Mouse (Mus musculus) kidney, embryonic 15.5 days (tissue): ENCODE data around the gene Fmn2. TPM values are rescaled to one million over a fixed set of nuclear protein-coding genes. Genes with fewer than 3 reads are reported as not detected.

Experiments
- ATAC-seq: fragments of 200-750 bp; cut with Nextera tagmentation; replicated peaks from 2 replicates; pipeline ENCODE4 v1.8.0; 2017; ENCODE audit warnings: moderate TSS enrichment; ENCODE audit not compliant: low FRiP score
- H3K27ac ChIP-seq: fragments of 300-500 bp; sonication (generic); 2 replicates; pipeline ENCODE4 v1.5.1; 2015; ENCODE audit warnings: mild to moderate bottlenecking, inconsistent platforms
- H3K27me3 ChIP-seq: fragments of 300-500 bp; sonication (generic); 2 replicates; pipeline ENCODE4 v1.6.1; 2015; ENCODE audit warnings: inconsistent platforms
- H3K36me3 ChIP-seq: fragments of 300-500 bp; sonication (generic); 2 replicates; pipeline ENCODE4 v1.6.1; 2015; ENCODE audit warnings: inconsistent platforms
- H3K4me1 ChIP-seq: fragments of 300-500 bp; sonication (generic); 2 replicates; pipeline ENCODE4 v1.6.1; 2015; ENCODE audit warnings: inconsistent platforms
- H3K4me2 ChIP-seq: fragments of 300-500 bp; sonication (generic); 2 replicates; pipeline ENCODE4 v1.6.1; 2015; ENCODE audit warnings: moderate library complexity, mild to moderate bottlenecking, inconsistent platforms
- H3K4me3 ChIP-seq: fragments of 300-500 bp; sonication (generic); replicated peaks from 2 replicates; pipeline ENCODE4 v1.5.1; 2015; ENCODE audit warnings: mild to moderate bottlenecking, inconsistent platforms
- H3K9ac ChIP-seq: fragments of 300-500 bp; sonication (generic); 2 replicates; pipeline ENCODE4 v1.6.1; 2015; ENCODE audit warnings: mild to moderate bottlenecking, inconsistent platforms
- H3K9me3 ChIP-seq: fragments of 300-500 bp; sonication (generic); replicated peaks from 2 replicates; pipeline ENCODE4 v1.6.1; 2016; ENCODE audit warnings: inconsistent platforms
- WGBS: fragments of 180-500 bp; shearing (Covaris S2); methylation state at CpG from one replicate; pipeline ENCODE4 v1.1.7; 2015; ENCODE audit warnings: mixed read lengths; 5-methylcytosine and 5-hydroxymethylcytosine counted together
- polyA plus RNA-seq: library from polyadenylated mRNA; unstranded; fragments of >200 nt; fragmentation: Nextera tagmentation; extraction: Ambion mirVana; gene quantifications from 2 replicates; pipeline ENCODE4 v1.2.1, GENCODE M21; 2015

Fmn2 gene
- polyA plus RNA-seq, 1 experiment from 2014 or later = 0.95 TPM

DNA sequence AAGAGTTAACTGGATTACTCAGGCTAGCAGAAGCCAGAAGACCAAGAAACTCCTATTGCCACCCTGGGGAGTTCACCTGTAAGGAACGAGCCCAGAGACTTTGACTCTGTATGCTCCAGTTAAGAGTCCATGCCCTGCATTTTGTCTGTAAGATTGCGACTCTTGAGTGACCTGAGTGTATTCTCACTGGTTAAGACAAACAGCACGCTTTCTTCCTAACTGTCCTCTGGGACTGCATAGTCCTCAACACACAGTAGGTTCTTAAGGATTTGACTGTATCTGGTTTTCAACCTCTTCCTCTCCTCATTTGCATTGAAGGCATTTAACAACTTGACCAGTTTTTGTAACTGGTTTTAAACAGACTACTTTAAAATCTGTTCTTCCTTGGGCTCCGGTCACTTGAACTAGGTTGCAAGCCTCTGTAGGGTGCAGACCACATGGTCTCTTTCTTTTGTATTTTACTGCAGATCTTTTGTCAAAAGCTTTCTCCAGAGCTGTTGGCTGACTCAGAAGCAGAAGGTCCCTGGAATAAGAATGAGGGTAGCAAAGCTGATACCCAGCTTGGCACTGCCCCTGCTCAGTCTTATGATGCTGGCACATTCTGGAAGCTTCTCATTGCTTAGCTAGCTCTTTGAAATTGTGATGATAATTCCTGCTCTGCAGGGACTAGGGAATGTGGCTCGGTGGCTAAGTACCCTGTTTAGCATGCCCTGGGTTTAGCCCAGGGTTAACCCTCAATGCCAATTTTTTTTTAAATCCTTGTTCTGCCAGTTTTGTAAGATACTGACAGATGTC, 20.5 kb downstream of the Fmn2 start:
- Histone ChIP-seq H3K27me3 (no peaks in the 10 kb centered on the region), H3K4me2 (no peak overlapping the region), H3K27ac (no peak overlapping the region), H3K4me1 (no peaks in the 10 kb centered on the region), H3K9me3 (no peaks in the 10 kb centered on the region), H3K4me3 (no peak overlapping the region), H3K9ac (no peak overlapping the region), H3K36me3 (no peaks in the 10 kb centered on the region)
- 83% methylated on average over 5 of the region's 5 CpGs for WGBS
- no peak for ATAC-seq

DNA sequence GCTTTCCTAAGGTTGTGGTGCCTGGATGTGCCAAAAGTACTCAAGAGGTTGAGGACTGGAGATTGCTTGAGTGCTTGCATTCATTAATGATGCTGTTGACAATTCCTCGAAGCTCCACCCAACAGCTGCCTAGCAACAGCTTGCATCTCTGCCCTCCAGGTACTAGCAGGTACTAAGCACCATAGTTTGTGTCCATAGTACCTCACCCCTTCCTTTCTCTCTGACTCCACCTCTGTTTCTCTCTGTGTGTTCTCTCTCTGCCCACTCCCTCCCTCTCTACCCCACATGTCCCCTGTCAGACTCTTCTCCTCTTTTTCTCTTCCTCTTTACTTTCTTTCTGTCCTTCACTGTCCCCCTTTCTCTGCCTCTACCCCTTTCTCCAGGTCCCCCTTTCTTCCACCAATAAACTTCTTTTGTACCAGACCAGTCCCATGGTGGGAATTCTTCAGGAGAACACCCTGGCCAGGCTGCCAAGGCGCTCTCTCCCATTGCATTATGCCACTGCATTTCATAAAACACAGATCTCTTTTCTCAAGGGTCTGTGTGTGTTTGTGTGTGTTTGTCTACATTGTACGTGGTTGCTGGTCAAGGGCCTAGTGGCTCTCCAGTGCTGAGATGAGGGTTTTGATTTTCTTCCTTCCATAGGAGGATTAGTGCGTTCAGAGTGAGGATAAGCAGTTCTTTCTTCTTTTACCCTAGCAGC, 21.3 kb downstream of the Fmn2 start:
- Histone ChIP-seq H3K27me3 (no peaks in the 10 kb centered on the region), H3K4me3 (no peak overlapping the region), H3K4me1 (no peaks in the 10 kb centered on the region), H3K36me3 (no peaks in the 10 kb centered on the region), H3K9ac (no peak overlapping the region), H3K4me2 (no peak overlapping the region), H3K27ac (no peak overlapping the region), H3K9me3 (no peaks in the 10 kb centered on the region)
- WGBS = 77% methylated on average over 4 of the region's 4 CpGs
- ATAC-seq = no peak

DNA sequence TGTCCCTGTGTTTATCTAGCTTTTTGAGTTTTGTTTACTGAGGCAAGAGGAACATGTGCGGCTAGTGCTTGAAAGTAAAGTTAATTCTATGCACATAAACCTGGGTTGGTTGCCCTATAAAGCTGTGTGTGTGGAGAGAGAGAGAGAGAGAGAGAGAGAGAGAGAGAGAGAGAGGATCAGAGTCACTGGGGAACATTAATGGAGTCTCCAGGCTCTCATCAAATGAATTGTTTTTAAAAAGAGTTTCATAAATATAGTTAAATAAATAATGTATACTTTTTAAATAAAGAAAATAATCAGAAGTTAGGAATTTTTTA, 21.8 kb downstream of the Fmn2 start:
- no peak overlapping the region for H3K9ac ChIP-seq
- WGBS = 68% methylated on average over 1 of the region's 1 CpGs

DNA sequence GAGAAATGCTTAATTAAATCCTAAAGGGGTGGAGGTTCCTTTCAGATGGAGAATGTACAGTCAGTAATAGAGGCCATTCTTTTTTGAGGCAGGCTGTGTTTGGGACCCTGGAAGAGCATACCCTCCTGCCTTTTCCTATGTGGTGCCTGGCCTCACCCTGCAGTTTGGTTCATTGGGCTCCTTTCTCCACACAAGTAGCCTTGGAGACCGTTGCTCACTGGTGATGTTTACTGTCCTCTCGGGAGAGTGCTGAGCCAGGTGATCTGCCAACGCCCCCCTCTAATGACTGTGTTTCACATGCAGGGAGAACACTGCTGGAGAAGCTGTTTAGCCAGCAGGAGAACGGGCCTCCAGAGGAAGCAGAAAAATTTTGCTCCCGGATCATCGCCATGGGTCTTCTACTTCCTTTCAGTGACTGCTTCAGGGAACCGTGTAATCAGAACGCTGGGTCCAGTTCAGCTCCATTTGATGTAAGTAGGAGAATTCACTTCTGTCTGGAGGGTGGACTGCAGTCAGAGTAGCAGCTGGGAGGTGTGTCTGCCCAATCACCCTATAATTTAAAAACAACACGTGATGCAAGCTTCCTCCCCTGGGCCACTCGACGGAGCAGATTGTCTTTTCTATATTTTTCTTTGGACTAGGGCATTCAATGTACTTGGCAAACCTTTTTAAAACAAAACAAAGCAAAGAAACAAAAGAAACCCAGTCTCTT, 35.3 kb downstream of the Fmn2 start:
- H3K9ac ChIP-seq = no peak overlapping the region
- WGBS = 31% methylated on average over 11 of the region's 11 CpGs
- H3K4me1 ChIP-seq = peaks cover 5% of the 10 kb centered on the region; the same call in 1 of the 2 replicates
- H3K36me3 ChIP-seq = no peaks in the 10 kb centered on the region
- no peaks in the 10 kb centered on the region for H3K27me3 ChIP-seq
- H3K4me2 ChIP-seq = no peak overlapping the region
- ATAC-seq = peak; percentile 64
- H3K27ac ChIP-seq = no peak overlapping the region
- no peaks in the 10 kb centered on the region for H3K9me3 ChIP-seq
- H3K4me3 ChIP-seq = no peak overlapping the region

More for the DNA sequence above, 21.8 kb downstream of the Fmn2 start:
- no peak for ATAC-seq
- Histone ChIP-seq H3K27ac (no peak overlapping the region), H3K4me2 (no peak overlapping the region), H3K4me1 (no peaks in the 10 kb centered on the region), H3K36me3 (no peaks in the 10 kb centered on the region), H3K27me3 (no peaks in the 10 kb centered on the region), H3K9me3 (no peaks in the 10 kb centered on the region), H3K4me3 (no peak overlapping the region)

DNA sequence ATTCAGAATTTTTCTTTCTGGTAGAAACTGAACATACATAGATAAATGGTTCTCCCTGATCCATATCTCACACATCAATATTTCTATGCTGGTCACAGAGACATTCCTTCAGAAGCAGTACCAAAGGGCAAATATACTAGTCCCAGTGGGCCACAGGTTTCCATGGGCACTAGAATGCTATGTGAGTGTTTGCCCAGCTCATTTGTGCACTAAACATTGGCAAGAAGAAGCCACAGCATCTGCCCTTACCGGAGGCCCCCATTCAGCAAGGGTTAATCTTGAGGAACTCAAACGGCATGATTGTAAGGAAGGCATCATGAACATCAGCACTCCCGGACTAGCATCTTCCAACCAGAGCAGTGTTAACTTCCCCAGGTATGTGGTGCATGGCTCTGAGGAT, 35.9 kb downstream of the Fmn2 start:
- no peak for ATAC-seq
- Histone ChIP-seq H3K4me1 (peaks cover 5% of the 10 kb centered on the region; the same call in 1 of the 2 replicates), H3K27ac (no peak overlapping the region), H3K27me3 (no peaks in the 10 kb centered on the region), H3K4me3 (no peak overlapping the region), H3K36me3 (no peaks in the 10 kb centered on the region), H3K9ac (no peak overlapping the region), H3K9me3 (no peaks in the 10 kb centered on the region), H3K4me2 (no peak overlapping the region)
- WGBS = 79% methylated on average over 3 of the region's 3 CpGs

DNA sequence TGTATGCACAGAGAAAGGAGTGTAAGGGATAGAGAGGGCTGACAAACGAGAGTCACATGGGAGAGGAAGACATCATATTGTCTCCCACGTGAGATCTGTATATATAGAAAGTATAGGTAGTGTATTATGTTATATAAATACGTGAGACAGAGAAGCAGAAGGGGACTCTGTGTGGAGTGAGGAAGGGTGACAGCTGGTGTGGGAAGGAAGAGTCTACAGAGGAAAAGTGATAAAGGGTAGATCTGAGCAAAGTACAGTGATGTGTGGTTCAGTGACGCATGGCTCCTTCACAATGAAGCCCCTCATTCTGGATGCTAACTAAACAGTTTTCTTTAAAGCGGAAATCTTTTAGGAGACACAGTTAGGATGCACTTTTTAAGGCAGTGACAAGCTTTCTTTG, 46.7 kb downstream of the Fmn2 start:
- WGBS = 85% methylated on average over 5 of the region's 5 CpGs
- H3K27ac ChIP-seq = no peak overlapping the region
- H3K4me3 ChIP-seq = no peak overlapping the region
- no peaks in the 10 kb centered on the region for H3K9me3 ChIP-seq
- no peaks in the 10 kb centered on the region for H3K36me3 ChIP-seq
- no peaks in the 10 kb centered on the region for H3K27me3 ChIP-seq
- ATAC-seq = no peak
- H3K4me2 ChIP-seq = no peak overlapping the region
- H3K9ac ChIP-seq = no peak overlapping the region
- no peaks in the 10 kb centered on the region for H3K4me1 ChIP-seq

DNA sequence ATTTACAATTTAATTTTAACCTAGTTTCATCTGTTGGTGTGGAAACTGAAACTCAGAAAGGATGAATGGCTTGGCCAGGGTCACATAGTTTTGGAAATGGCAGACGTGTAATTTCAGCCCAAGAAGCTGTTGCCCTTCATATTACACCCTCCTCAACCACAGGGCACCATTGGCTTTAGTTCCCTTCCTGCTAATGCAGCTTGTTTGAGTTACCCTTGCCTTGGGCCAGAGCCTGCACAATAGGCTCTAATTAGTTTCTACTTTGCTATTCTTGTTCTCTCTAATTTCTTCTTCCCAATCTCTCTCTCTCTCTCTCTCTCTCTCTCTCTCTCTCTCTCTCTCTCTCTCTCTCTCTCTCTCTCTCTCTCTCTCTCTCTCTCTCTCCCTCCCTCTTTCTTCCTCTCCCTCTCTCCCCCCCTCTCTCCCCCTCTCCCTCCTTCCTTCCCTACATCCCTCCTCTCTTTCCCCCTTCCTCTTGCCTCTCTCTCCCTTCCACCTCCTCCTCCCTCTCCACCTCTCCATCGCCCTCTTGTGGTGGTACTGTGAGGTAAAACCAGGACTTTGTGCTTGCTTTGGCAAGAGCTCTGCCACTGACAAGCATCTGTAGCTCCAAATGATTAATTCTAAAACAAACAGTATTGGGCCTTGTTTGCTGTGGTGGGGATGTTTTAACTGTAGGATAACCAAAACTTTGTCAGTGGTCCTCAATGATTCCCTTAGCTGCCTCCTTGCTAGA, 51.8 kb downstream of the Fmn2 start:
- H3K27me3 ChIP-seq = no peaks in the 10 kb centered on the region
- WGBS = 36% methylated on average over 2 of the region's 2 CpGs
- H3K4me3 ChIP-seq = no peak overlapping the region
- no peak overlapping the region for H3K9ac ChIP-seq
- H3K4me2 ChIP-seq = no peak overlapping the region
- H3K27ac ChIP-seq = no peak overlapping the region
- H3K36me3 ChIP-seq = no peaks in the 10 kb centered on the region
- H3K9me3 ChIP-seq = no peaks in the 10 kb centered on the region
- no peaks in the 10 kb centered on the region for H3K4me1 ChIP-seq
- no peak for ATAC-seq

DNA sequence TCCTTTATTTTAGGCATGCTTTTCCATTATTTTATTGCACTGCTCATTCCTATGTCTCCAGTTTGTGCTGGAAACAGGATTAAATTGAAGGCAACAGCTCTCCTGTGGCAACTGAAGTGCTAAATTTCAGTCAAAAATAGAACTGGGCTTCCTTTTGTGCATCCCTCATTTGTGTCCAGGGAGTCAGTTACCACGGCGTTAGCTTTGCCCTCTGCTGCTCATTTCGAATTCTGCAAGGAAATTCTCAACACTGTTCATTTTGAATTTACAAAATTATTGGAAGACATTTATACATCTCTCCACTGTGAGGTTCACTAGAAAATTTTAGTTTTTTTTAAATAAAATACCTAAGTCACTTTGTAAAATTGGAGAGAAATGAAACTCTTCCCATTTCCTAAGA, 53.8 kb downstream of the Fmn2 start:
- no peak overlapping the region for H3K4me2 ChIP-seq
- 83% methylated on average over 3 of the region's 3 CpGs for WGBS

DNA sequence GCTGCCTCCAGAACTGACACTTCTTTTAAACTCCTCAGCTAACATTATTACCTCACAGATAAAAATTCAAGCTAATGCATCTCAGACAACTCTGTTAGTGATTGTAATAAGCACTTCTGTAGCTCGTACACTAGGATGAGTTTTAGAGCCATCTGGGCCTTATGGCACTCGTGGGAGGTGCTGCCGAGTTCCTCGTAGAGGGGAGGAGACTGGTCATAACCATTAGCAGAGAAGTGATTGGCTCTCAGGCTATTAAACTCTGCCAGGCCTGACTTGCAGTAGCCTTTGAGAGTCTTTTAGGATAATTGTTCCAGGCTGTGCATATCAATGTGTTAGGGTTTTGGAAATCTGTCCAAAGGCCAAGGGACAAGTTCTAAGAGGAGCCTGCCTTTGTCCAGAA, 55.6 kb downstream of the Fmn2 start:
- no peak overlapping the region for H3K4me3 ChIP-seq
- no peaks in the 10 kb centered on the region for H3K4me1 ChIP-seq
- no peak for ATAC-seq
- H3K9me3 ChIP-seq = no peaks in the 10 kb centered on the region
- no peak overlapping the region for H3K4me2 ChIP-seq
- no peak overlapping the region for H3K9ac ChIP-seq
- H3K27me3 ChIP-seq = no peaks in the 10 kb centered on the region
- H3K27ac ChIP-seq = no peak overlapping the region
- no peaks in the 10 kb centered on the region for H3K36me3 ChIP-seq
- whole genome bisulfite sequencing = 26% methylated on average over 4 of the region's 4 CpGs

More for the DNA sequence above, 53.8 kb downstream of the Fmn2 start:
- Histone ChIP-seq H3K27ac (no peak overlapping the region), H3K9ac (no peak overlapping the region), H3K4me1 (no peaks in the 10 kb centered on the region), H3K9me3 (no peaks in the 10 kb centered on the region), H3K4me3 (no peak overlapping the region), H3K27me3 (no peaks in the 10 kb centered on the region), H3K36me3 (no peaks in the 10 kb centered on the region)
- no peak for ATAC-seq

DNA sequence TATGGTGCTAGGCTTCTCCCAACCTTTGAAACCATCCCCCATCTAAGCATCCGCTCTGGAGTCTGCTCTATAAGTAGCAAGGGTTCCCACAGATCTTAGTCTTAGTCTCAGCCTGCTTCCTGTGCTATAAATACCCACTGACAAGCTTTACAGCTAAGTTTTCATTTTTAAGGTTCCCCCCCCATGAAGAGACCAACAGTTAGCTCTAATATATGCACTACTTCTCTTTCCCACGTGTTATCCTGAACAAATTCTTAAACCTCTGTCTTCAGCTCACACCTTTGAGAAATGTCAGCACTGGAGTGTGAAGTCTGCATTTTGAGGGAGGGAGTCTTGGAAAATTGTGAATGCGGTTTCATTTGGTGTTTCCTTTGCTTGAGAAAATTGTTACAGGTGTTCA, 56.2 kb downstream of the Fmn2 start:
- Histone ChIP-seq H3K9me3 (no peaks in the 10 kb centered on the region), H3K9ac (no peak overlapping the region), H3K36me3 (no peaks in the 10 kb centered on the region), H3K27ac (no peak overlapping the region), H3K4me3 (no peak overlapping the region), H3K4me2 (no peak overlapping the region), H3K27me3 (no peaks in the 10 kb centered on the region), H3K4me1 (no peaks in the 10 kb centered on the region)
- 67% methylated on average over 3 of the region's 3 CpGs for WGBS
- ATAC-seq = no peak

DNA sequence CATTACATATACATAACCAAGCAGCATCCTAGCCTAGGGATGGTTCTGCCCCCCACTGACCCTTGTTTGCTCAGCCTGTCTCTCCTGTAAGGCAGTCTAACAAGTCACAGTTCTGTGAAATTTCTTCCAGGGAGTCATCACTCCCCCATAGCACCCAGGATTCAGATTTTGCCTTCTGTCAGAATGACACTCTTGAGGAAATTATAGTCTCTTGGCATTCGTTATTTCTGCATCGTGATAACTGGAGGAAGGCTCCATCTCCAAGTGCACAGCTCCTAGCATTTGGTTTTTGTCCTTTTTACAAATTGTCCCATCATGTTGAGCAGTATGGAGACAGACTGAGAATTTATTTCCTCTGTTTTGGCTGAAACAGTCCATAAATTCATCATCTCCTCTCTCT, 56.9 kb downstream of the Fmn2 start:
- Histone ChIP-seq H3K4me3 (no peak overlapping the region), H3K4me1 (no peaks in the 10 kb centered on the region), H3K9me3 (no peaks in the 10 kb centered on the region), H3K9ac (no peak overlapping the region), H3K27me3 (no peaks in the 10 kb centered on the region), H3K36me3 (no peaks in the 10 kb centered on the region), H3K27ac (no peak overlapping the region), H3K4me2 (no peak overlapping the region)
- ATAC-seq = no peak
- 63% methylated on average over 2 of the region's 2 CpGs for WGBS

DNA sequence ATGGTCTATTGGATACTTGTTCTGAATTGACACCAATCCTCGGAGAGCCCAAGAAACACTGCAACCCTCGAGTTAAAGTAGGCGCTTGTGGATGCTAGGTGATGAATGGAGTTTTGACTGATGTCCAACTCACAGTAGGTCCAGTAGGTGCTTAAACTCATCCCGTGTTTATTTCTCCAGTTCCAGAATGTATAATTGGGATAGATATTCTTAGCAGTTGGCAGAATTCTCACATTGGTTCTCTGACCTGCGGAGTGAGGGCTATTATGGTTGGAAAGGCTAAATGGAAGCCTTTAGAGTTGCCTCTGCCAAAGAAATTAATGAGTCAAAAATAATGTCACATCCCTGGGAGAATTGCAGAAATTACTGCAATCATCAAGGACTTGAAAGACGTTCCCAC, 62.9 kb downstream of the Fmn2 start:
- H3K4me2 ChIP-seq = no peak overlapping the region
- WGBS = 84% methylated on average over 6 of the region's 6 CpGs
- no peaks in the 10 kb centered on the region for H3K36me3 ChIP-seq
- H3K9me3 ChIP-seq = no peaks in the 10 kb centered on the region
- no peak overlapping the region for H3K27ac ChIP-seq
- no peak overlapping the region for H3K9ac ChIP-seq
- ATAC-seq = no peak
- H3K4me1 ChIP-seq = no peaks in the 10 kb centered on the region
- no peak overlapping the region for H3K4me3 ChIP-seq
- no peaks in the 10 kb centered on the region for H3K27me3 ChIP-seq
